Mouse (Mus musculus) ES-E14 (cell line): ENCODE data around the gene Hbp1. TPM values are rescaled to one million over a fixed set of nuclear protein-coding genes. Genes with fewer than 3 reads are reported as not detected.
A peak's percentile ranks its signal among the peaks of the same experiment; 100 is the strongest.

Source experiments
- DNase-seq: peaks from one replicate; pipeline ENCODE4 v3.0.0-alpha.2; 2013; ENCODE audit warnings: low read depth, low spot score
- H3K27ac ChIP-seq: 2 replicates; pipeline ENCODE4 v1.5.1; 2012; ENCODE audit warnings: low read depth, mild to moderate bottlenecking, low read length, moderate library complexity, mixed read lengths; ENCODE audit not compliant: poor library complexity, insufficient read depth, severe bottlenecking
- H3K36me3 ChIP-seq: 2 replicates; pipeline ENCODE4 v1.6.1; 2012; ENCODE audit warnings: mild to moderate bottlenecking, low read length, moderate library complexity, mixed read lengths; ENCODE audit not compliant: control insufficient read depth, poor library complexity, insufficient read depth, severe bottlenecking
- H3K4me1 ChIP-seq, 2 experiments: fragments of 150-350 bp in 1 of 2; sonication (generic) in 1 of 2; 2 replicates each; pipeline ENCODE4 v1.6.1; 2012; ENCODE audit warnings: low read length in 2 of 2, mild to moderate bottlenecking in 1 of 2, mixed read lengths in 1 of 2; ENCODE audit not compliant: control insufficient read depth in 2 of 2, insufficient read depth in 2 of 2, poor library complexity in 1 of 2
- H3K4me3 ChIP-seq, 2 experiments: fragments of 150-350 bp in 1 of 2; sonication (generic) in 1 of 2; 2 replicates each; pipeline ENCODE4 v1.5.1; 2012; ENCODE audit warnings: low read length in 2 of 2, low read depth in 1 of 2, mild to moderate bottlenecking in 1 of 2, mixed read lengths in 1 of 2; ENCODE audit not compliant: insufficient read depth in 1 of 2, poor library complexity in 1 of 2, severe bottlenecking in 1 of 2
- H3K9ac ChIP-seq: 2 replicates; pipeline ENCODE4 v1.6.1; 2012; ENCODE audit warnings: low read depth, mild to moderate bottlenecking, low read length, mixed read lengths; ENCODE audit not compliant: poor library complexity, insufficient read depth, severe bottlenecking
- H3K9me3 ChIP-seq: fragments of 150-350 bp; sonication (generic); 2 replicates; pipeline ENCODE4 v1.6.1; 2012; ENCODE audit warnings: low read depth, mild to moderate bottlenecking, low read length; ENCODE audit not compliant: control insufficient read depth, insufficient read depth
- CHD2 ChIP-seq: IDR thresholded peaks from 2 replicates; pipeline ENCODE4 v1.6.1; 2014; ENCODE audit warnings: mild to moderate bottlenecking, low read depth, low read length, inconsistent platforms
- HCFC1 ChIP-seq: IDR thresholded peaks from 2 replicates; pipeline ENCODE4 v1.6.1; 2012; ENCODE audit warnings: low read length, inconsistent platforms, borderline replicate concordance; ENCODE audit not compliant: insufficient read depth
- MAFK ChIP-seq: IDR thresholded peaks from 2 replicates; pipeline ENCODE4 v1.6.1; 2014; ENCODE audit warnings: mild to moderate bottlenecking, low read depth, low read length, inconsistent platforms; ENCODE audit not compliant: insufficient read depth
- ZC3H11A ChIP-seq: IDR thresholded peaks from 2 replicates; pipeline ENCODE4 v1.6.1; 2012; ENCODE audit warnings: low read depth, mild to moderate bottlenecking, inconsistent platforms, low read length, borderline replicate concordance
- ZNF384 ChIP-seq: IDR thresholded peaks from 2 replicates; pipeline ENCODE4 v1.6.1; 2012; ENCODE audit warnings: low read depth, low read length, inconsistent platforms
- in situ Hi-C, 2 experiments: fragments of 600-800 bp; cut with MboI; formaldehyde crosslinking; loops; one replicate each; pipeline ENCODE4 v1.15.1; 2025; ENCODE audit warnings: low sequenced_read_pairs in 2 of 2, inconsistent platforms in 1 of 2; ENCODE audit not compliant: unreplicated experiment in 2 of 2
- total RNA-seq: library from RNA; depleted of rRNA; stranded (reverse); fragments of 300-350 nt; gene quantifications from 2 replicates; pipeline ENCODE4 v1.2.3, GENCODE M21; 2012

Gene Hbp1
- total RNA-seq, 1 experiment: 43.3 TPM

- no peak overlapping the region for H3K9ac ChIP-seq
- H3K27ac ChIP-seq: no peak overlapping the region
- no peak for DNase-seq
- no peak for TF ChIP-seq CHD2
- TF ChIP-seq ZC3H11A: no peak
- no peak for TF ChIP-seq HCFC1
- no peak for TF ChIP-seq ZNF384
- no peak for TF ChIP-seq MAFK
- no peak overlapping the region for H3K4me3 ChIP-seq
- H3K4me1 ChIP-seq: no peaks in the 10 kb centered on the region
- no peaks in the 10 kb centered on the region for H3K36me3 ChIP-seq
- in situ Hi-C loops: no loop called here
- no peaks in the 10 kb centered on the region for H3K9me3 ChIP-seq
These were observed 33.4 kb upstream of the Hbp1 start for GRCm38 (mm10) chr12:31983769-31984168.

DNA sequence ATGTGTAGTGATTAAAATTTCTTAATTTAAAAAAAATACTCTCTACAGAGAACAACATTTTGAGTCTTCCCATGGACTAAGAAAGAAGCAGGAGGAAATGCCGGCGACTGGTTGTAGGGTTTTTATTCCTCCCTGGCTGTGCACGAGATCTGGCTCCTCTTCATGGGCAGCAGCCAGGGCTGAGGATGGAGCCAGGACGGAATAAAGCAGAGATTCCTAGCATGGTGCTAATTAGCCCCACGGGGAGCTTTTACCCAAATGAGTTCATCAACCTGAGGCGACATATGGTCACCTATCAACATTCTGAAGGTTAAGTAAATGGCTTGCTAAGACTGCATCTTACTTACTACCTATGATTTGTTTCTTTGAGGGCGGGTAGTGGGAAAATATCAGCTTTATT is 32.9 kb upstream of the Hbp1 start:
- H3K27ac ChIP-seq: no peak overlapping the region
- DNase-seq: no peak
- no peaks in the 10 kb centered on the region for H3K4me1 ChIP-seq
- in situ Hi-C loops: no loop called here
- TF ChIP-seq CHD2 (no peak), ZC3H11A (no peak), HCFC1 (no peak), ZNF384 (no peak), MAFK (no peak)
- H3K9ac ChIP-seq: no peak overlapping the region
- H3K4me3 ChIP-seq: no peak overlapping the region
- no peaks in the 10 kb centered on the region for H3K9me3 ChIP-seq
- no peaks in the 10 kb centered on the region for H3K36me3 ChIP-seq

- no peaks in the 10 kb centered on the region for H3K36me3 ChIP-seq
- H3K4me1 ChIP-seq: no peaks in the 10 kb centered on the region
- DNase-seq: no peak
- in situ Hi-C loops: loop anchor here in 1 of 2 experiments (10.0 kb wide), 1 partner anchor 167 kb away; no protein-coding TSS in a partner anchor
- H3K9me3 ChIP-seq: no peaks in the 10 kb centered on the region
- no peak overlapping the region for H3K9ac ChIP-seq
- H3K4me3 ChIP-seq: no peak overlapping the region
- TF ChIP-seq ZNF384: no peak
- no peak for TF ChIP-seq CHD2
- no peak for TF ChIP-seq ZC3H11A
- TF ChIP-seq MAFK: no peak
- no peak for TF ChIP-seq HCFC1
- H3K27ac ChIP-seq: no peak overlapping the region
These were observed 27.4 kb upstream of the Hbp1 start for GRCm38 (mm10) chr12:31977613-31978195.

- no peaks in the 10 kb centered on the region for H3K9me3 ChIP-seq
- no peaks in the 10 kb centered on the region for H3K36me3 ChIP-seq
- H3K4me3 ChIP-seq: no peak overlapping the region
- no peak overlapping the region for H3K27ac ChIP-seq
- no peak overlapping the region for H3K9ac ChIP-seq
- in situ Hi-C loops: loop anchor here in 1 of 2 experiments (10.0 kb wide), 1 partner anchor 168 kb away; no protein-coding TSS in a partner anchor
- TF ChIP-seq MAFK: no peak
- no peak for TF ChIP-seq ZNF384
- no peak for TF ChIP-seq ZC3H11A
- TF ChIP-seq CHD2: no peak
- TF ChIP-seq HCFC1: no peak
- no peaks in the 10 kb centered on the region for H3K4me1 ChIP-seq
- DNase-seq: peak; percentile 22
These were observed 26.2 kb upstream of the Hbp1 start for GRCm38 (mm10) chr12:31976544-31976943.
